Mouse (Mus musculus): ENCODE data around the gene Ufsp1.

Ufsp1 gene

DNA sequence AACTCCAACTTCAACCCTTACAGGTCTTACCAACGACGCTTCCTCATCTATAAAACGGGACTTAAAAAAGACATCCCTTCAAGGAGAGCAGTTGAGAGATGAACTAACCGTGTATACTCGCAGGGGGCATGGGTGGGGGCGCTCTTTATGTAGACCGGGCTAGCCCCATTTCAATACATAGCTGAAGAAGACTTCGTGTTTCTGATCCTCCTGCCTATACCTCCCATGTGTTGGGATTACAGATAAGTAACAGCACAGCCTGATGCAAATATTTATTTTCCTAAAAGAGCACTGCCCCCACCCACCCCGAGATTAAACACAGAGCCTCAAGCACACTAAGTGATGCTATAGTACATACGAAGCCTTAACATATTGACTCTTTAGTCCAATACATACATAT lies 39.9 kb downstream of the Ufsp1 start:
- no peak for DNase-seq (ENCODE audit: low spot score)

DNA sequence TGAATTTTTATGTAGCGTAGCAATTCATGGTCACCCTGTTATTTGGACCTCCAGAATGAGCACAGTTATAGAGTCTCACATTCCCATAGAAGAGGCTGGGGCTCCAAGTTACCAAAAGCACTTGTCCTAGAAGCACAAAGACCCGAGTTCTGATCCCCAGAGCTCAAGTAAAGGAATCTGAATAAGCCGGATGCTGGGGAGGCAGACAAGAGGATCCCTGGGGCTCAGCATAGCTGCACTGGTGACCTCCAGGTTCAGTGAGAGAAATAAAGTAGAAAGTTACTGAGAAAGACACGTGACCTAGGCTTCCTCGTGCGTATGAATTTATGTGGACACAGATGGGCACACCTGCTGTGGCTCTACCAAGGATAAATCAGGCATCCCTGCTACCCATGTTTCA lies 40.6 kb downstream of the Ufsp1 start:
- DNase-seq (ENCODE audit: low spot score), result no peak

DNA sequence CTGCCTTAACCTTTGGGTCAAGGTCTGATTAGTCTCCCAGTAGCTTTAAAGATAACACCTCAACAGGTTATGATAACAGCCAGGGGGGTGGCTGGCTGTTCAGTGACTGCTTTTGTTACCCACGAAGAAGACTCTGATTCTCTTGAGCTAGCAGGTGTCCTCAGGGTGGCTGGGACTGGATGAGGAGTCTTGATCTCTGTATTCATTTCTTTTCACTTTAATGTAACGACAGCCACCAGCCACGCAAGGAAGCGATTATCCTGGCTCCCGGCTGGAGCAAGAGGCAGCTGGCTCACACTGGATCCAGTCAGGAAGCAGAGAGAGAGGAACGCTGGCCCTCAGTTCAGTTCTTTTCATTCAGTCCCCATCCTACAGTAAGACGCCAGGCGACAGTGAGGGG lies 42.8 kb downstream of the Ufsp1 start:
- DNase-seq (ENCODE audit: low spot score), result no peak

DNA sequence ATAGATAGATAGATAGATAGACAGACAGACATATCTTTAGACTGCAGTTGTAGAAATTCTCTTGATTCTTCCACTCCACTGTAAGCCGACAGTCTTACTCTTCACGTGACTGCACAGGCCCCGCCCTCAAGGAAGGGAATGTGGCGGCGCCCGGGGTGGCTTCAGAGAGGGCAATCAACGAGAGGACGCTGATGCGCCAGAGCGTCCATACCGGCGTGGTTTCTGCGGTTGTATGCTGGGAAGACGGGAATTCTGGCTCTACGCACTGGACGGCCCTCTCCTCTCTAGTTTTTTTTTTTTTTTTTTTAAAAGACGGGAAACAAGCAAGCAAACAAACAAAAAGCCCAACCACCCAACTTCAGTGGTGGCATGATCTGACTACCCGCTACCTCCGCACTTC lies 43.8 kb downstream of the Ufsp1 start:
- peak; percentile 97 for DNase-seq (ENCODE audit: low spot score)

DNA sequence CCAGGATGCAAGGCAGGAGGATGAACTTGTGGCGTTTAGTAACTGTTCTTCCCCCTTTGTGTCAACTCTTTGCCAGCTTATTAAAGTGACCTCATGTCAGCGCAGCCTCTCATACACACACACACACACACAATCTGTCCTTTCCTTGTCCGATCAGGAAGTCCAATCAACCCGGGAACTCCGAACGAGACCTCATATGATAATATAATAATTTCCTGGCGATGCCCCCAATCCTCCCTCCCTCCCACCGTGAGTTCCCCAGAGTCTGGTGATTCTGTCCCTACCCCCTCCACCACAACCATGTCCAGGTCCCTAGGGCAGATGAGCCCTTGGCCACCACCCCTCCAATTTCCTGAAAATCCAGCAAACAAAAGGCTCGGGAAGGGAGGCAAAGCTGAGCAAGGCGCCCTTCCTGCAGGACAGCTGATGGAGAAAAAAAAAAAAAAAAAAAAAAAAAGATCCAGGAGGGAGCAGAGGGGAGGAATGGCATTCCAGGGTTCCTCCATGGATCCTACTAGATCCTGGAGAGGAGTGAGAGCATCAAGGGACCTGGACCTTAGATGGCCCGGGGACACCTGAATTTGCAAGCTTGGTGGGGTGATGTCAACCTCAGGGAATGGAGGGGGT lies 44.3 kb downstream of the Ufsp1 start:
- DNase-seq (ENCODE audit: low spot score), result no peak

DNA sequence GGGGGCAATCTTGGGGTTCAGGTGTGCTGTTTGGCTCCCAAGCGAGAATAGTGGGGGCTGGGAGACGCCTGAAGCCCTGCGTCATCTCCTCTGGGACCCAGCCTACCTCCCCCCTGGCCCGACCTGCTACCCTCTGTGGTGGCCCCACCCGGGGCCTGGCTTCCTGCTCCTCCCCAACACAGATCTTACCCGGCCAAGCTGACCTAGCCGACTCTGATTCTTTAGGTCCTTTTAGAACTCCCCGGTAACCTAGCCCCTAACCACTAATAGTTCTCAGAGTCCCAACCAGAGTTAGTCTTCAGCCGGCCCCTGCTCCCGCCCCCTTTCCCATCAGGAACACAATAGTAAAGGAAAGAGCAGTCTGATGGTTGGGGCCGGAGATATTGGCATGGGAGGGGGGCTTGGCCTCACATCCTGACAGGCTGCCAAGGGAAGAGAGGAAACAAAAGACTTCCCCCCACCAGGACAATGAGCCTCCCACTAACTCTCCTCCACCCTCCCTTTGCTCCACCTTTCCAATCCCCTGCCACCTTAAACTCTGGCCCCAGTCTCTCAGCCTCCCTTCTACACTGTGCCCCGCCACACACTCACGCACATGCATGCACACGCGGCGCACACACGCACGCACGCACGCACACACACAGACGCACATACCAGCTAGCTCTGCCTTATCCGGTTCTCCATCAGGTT lies 45.0 kb downstream of the Ufsp1 start:
- no peak for DNase-seq (ENCODE audit: low spot score)

DNA sequence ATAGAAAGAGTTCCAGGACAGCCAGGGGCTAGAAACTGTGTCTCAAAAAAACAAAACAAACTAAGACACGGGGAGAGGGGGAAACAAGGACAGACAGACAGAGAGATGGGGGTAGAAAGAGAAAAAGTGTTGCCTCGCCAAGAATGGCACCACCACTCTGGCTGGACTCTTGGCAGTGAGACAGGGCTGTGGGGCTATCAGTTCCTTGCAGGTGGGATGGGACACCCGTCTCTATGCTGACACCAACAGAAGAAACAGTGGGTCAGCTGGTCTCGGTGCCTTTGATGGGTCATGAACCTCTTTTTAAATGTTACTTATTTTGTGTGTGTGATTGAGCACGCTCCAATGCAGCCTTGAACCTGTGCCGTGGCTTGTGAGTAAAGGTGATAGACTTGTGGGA lies 45.8 kb downstream of the Ufsp1 start:
- no peak for DNase-seq (ENCODE audit: low spot score)

DNA sequence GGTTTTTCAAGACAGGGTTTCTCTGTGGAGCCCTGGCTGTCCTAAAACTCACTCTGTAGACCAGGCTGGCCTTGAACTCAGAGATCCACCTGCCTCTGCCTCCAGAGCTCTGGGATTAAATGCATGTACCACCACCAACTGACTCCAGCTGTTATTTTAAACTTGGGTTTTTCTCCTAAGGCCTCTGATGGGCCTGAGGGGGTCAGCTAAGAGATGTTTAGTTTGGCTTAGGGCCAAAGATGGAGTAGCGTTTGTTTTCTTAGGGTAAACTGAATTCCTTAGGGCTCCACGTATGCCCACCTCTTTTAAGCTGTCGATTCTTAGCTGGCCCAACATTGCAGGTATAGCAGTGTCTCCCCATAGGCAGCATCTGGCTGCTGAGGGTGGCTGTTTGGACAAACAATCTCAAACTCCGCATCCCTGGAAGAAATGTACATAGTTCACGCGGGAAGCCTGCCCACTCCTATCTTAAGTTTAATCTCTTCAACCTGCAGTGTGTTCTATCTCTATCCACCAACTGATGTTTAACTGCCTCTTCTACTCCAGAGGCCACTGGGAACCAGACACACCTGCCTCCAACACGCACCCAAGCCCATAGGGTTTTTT lies 48.1 kb downstream of the Ufsp1 start:
- DNase-seq (ENCODE audit: low spot score), result no peak

DNA sequence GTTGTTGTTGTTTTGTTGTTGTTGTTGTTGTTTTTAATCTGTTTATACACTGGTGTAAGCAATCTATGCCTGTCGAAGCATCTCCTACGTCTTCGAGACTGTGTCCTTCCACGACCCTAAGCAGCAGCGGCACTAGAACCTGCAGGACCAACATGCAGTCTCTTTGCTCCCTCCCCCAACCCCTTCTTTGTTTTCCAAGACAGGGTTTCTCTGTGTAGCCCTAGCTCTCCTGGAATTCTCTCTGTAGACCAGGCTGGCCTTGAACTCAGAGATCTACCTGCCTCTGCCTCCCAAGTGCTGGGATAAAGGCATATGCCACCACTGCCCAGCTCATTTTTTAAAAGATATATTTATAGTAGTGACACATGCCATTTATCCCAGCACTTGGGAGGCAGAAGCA lies 49.0 kb downstream of the Ufsp1 start:
- no peak for DNase-seq (ENCODE audit: low spot score)

DNA sequence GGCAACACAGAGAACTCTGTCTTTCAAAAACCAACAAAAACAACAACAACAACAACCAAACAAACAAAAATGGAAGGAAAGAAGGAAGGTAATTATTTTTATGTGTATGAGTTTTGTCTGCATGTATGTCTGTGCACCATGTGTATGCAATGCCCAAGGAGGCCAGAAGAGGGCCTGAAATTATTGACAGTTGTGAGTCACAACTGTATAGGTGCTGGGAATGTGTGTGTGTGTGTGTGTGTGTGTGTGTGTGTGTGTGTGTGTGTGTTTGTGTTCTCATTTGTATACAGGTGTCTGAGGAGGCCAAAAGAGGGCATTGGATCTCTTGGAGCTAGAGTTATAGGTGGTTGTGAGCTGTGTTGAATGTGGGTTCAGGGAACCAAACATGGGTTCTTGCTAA lies 49.4 kb downstream of the Ufsp1 start:
- DNase-seq (ENCODE audit: low spot score), result no peak

All from adipocyte (in vitro differentiated cells).